Mouse (Mus musculus) bone marrow, adult 2 months (tissue): ENCODE measurements around the gene Timm29.

ENCODE experiments used
- CTCF ChIP-seq: fragments of 200-500 bp; IDR thresholded peaks from 2 replicates; pipeline ENCODE4 v1.5.1; 2011; ENCODE audit warnings: low read length, control low read depth; ENCODE audit not compliant: control insufficient read depth, insufficient read depth
- POLR2A ChIP-seq: fragments of 200-500 bp; IDR thresholded peaks from 2 replicates; pipeline ENCODE4 v1.6.1; 2011; ENCODE audit warnings: low read depth, mild to moderate bottlenecking, control low read depth, low read length, borderline replicate concordance; ENCODE audit not compliant: control insufficient read depth

DNA sequence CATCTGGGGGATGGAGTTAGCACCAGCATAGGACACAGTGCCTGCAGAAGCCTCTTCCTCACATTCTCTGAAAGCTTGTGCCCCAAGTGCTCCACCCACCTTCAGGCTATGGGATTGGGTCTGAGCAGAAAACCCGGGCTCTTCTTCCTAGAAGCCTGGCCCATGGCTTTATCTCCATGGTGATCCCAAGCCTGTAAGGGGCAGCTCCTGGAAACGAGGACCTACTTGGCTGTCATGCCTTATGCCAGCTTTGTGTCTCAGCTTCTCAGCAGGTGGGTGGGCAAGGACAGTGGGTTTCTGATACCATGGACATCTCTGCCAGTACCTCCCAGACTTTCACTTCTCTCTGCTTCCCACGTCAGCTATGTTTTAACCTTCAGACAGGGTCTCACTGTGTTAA is 14.3 kb upstream of the Timm29 start:
- no peak for TF ChIP-seq CTCF
- no peak for TF ChIP-seq POLR2A
